Mouse (Mus musculus): ENCODE data around the gene Plcg2.

Gene Plcg2

GRCm38 (mm10) chr8:117498179-117498914 is at the start of gene Plcg2:
Gene Plcg2 (plus strand): TSS chr8:117498291.
- DNase-seq (ENCODE audit: low read depth, low spot score): no peak

GRCm38 (mm10) chr8:117451072-117451471 is 47.0 kb upstream of the Plcg2 start:
- DNase-seq (ENCODE audit: low read depth, low spot score): no peak

- no peak for DNase-seq (ENCODE audit: low read depth, low spot score)
Measured at GRCm38 (mm10) chr8:117453974-117454373, 44.1 kb upstream of the Plcg2 start.

- no peak for DNase-seq (ENCODE audit: low read depth, low spot score)
Measured at GRCm38 (mm10) chr8:117454516-117455116, 43.5 kb upstream of the Plcg2 start.

GRCm38 (mm10) chr8:117455701-117456100 is 42.4 kb upstream of the Plcg2 start:
- DNase-seq (ENCODE audit: low read depth, low spot score): no peak

- no peak for DNase-seq (ENCODE audit: low read depth, low spot score)
Measured at GRCm38 (mm10) chr8:117458440-117458839, 39.7 kb upstream of the Plcg2 start.

GRCm38 (mm10) chr8:117462701-117463284 is 35.3 kb upstream of the Plcg2 start:
- no peak for DNase-seq (ENCODE audit: low read depth, low spot score)

GRCm38 (mm10) chr8:117464525-117464924 is 33.6 kb upstream of the Plcg2 start:
- DNase-seq (ENCODE audit: low read depth, low spot score): no peak

- DNase-seq (ENCODE audit: low read depth, low spot score): peak; percentile 76
Measured at GRCm38 (mm10) chr8:117465250-117465649, 32.8 kb upstream of the Plcg2 start.

GRCm38 (mm10) chr8:117467466-117467865 is 30.6 kb upstream of the Plcg2 start:
- no peak for DNase-seq (ENCODE audit: low read depth, low spot score)

- DNase-seq (ENCODE audit: low read depth, low spot score): no peak
Measured at GRCm38 (mm10) chr8:117469431-117470341, 28.4 kb upstream of the Plcg2 start.

GRCm38 (mm10) chr8:117470342-117470781 is 27.7 kb upstream of the Plcg2 start:
- DNase-seq (ENCODE audit: low read depth, low spot score): peak; percentile 89

GRCm38 (mm10) chr8:117471174-117471573 is 26.9 kb upstream of the Plcg2 start:
- peak; percentile 71 for DNase-seq (ENCODE audit: low read depth, low spot score)

- DNase-seq (ENCODE audit: low read depth, low spot score): no peak
Measured at GRCm38 (mm10) chr8:117471655-117472054, 26.4 kb upstream of the Plcg2 start.

GRCm38 (mm10) chr8:117472332-117472731 is 25.8 kb upstream of the Plcg2 start:
- no peak for DNase-seq (ENCODE audit: low read depth, low spot score)

- peak; percentile 89 for DNase-seq (ENCODE audit: low read depth, low spot score)
Measured at GRCm38 (mm10) chr8:117474944-117475343, 23.1 kb upstream of the Plcg2 start.

GRCm38 (mm10) chr8:117475819-117476218 is 22.3 kb upstream of the Plcg2 start:
- DNase-seq (ENCODE audit: low read depth, low spot score): no peak

GRCm38 (mm10) chr8:117478082-117478481 is 20.0 kb upstream of the Plcg2 start:
- no peak for DNase-seq (ENCODE audit: low read depth, low spot score)

GRCm38 (mm10) chr8:117479996-117480395 is 18.1 kb upstream of the Plcg2 start:
- DNase-seq (ENCODE audit: low read depth, low spot score): no peak

- DNase-seq (ENCODE audit: low read depth, low spot score): no peak
Measured at GRCm38 (mm10) chr8:117480516-117480915, 17.6 kb upstream of the Plcg2 start.

GRCm38 (mm10) chr8:117481830-117482229 is 16.3 kb upstream of the Plcg2 start:
- no peak for DNase-seq (ENCODE audit: low read depth, low spot score)

GRCm38 (mm10) chr8:117484731-117485130 is 13.4 kb upstream of the Plcg2 start:
- DNase-seq (ENCODE audit: low read depth, low spot score): no peak
